Mouse (Mus musculus) ES-E14 (cell line): ENCODE results near the gene Myom3.

Experiments
- CHD2 ChIP-seq: IDR thresholded peaks from 2 replicates; pipeline ENCODE4 v1.6.1; 2014; ENCODE audit warnings: mild to moderate bottlenecking, low read depth, low read length, inconsistent platforms
- HCFC1 ChIP-seq: IDR thresholded peaks from 2 replicates; pipeline ENCODE4 v1.6.1; 2012; ENCODE audit warnings: low read length, inconsistent platforms, borderline replicate concordance; ENCODE audit not compliant: insufficient read depth
- MAFK ChIP-seq: IDR thresholded peaks from 2 replicates; pipeline ENCODE4 v1.6.1; 2014; ENCODE audit warnings: mild to moderate bottlenecking, low read depth, low read length, inconsistent platforms; ENCODE audit not compliant: insufficient read depth
- ZC3H11A ChIP-seq: IDR thresholded peaks from 2 replicates; pipeline ENCODE4 v1.6.1; 2012; ENCODE audit warnings: low read depth, mild to moderate bottlenecking, inconsistent platforms, low read length, borderline replicate concordance
- ZNF384 ChIP-seq: IDR thresholded peaks from 2 replicates; pipeline ENCODE4 v1.6.1; 2012; ENCODE audit warnings: low read depth, low read length, inconsistent platforms

- TF ChIP-seq HCFC1 = no peak
- no peak for TF ChIP-seq ZNF384
- TF ChIP-seq ZC3H11A = no peak
- no peak for TF ChIP-seq MAFK
- TF ChIP-seq CHD2 = no peak
These were observed 88.1 kb downstream of the Myom3 start for GRCm38 (mm10) chr4:135847581-135847980.
